Mouse (Mus musculus) thymus, adult 18-20 months (tissue): ENCODE measurements around the gene C1qtnf7.

Experiments used
- DNase-seq, 2 experiments: peaks; one replicate each; pipeline ENCODE4 v3.0.0; 2022; ENCODE audit warnings: mixed read lengths in 2 of 2

C1qtnf7 gene

GRCm38 (mm10) chr5:43541492-43541891 lies 26.2 kb downstream of the C1qtnf7 start:
- DNase-seq: no peak

GRCm38 (mm10) chr5:43542246-43542845 lies 27.0 kb downstream of the C1qtnf7 start:
- DNase-seq: no peak

- DNase-seq: no peak
Observed at GRCm38 (mm10) chr5:43549951-43550350, 34.6 kb downstream of the C1qtnf7 start.

GRCm38 (mm10) chr5:43550444-43550843 lies 35.1 kb downstream of the C1qtnf7 start:
- DNase-seq: no peak

GRCm38 (mm10) chr5:43554871-43555270 lies 39.5 kb downstream of the C1qtnf7 start:
- DNase-seq: no peak

GRCm38 (mm10) chr5:43555406-43555805 lies 40.1 kb downstream of the C1qtnf7 start:
- no peak for DNase-seq

GRCm38 (mm10) chr5:43557436-43557835 lies 42.1 kb downstream of the C1qtnf7 start:
- no peak for DNase-seq

GRCm38 (mm10) chr5:43561639-43562252 lies 46.4 kb downstream of the C1qtnf7 start:
- DNase-seq: no peak

- no peak for DNase-seq
Observed at GRCm38 (mm10) chr5:43569720-43570359, 54.5 kb downstream of the C1qtnf7 start.

- DNase-seq: no peak
Observed at GRCm38 (mm10) chr5:43582876-43583275, 67.5 kb downstream of the C1qtnf7 start.

- no peak for DNase-seq
Observed at GRCm38 (mm10) chr5:43583326-43584120, 68.2 kb downstream of the C1qtnf7 start.

- no peak for DNase-seq
Observed at GRCm38 (mm10) chr5:43584464-43584863, 69.1 kb downstream of the C1qtnf7 start.

GRCm38 (mm10) chr5:43585406-43586245 lies 70.3 kb downstream of the C1qtnf7 start:
- no peak for DNase-seq

GRCm38 (mm10) chr5:43588791-43589439 lies 73.6 kb downstream of the C1qtnf7 start:
- DNase-seq: no peak

- DNase-seq: no peak
Observed at GRCm38 (mm10) chr5:43589440-43589830, 74.1 kb downstream of the C1qtnf7 start.

- DNase-seq: no peak
Observed at GRCm38 (mm10) chr5:43590311-43590731, 75.0 kb downstream of the C1qtnf7 start.

GRCm38 (mm10) chr5:43601601-43602000 lies 86.3 kb downstream of the C1qtnf7 start:
- DNase-seq: no peak

GRCm38 (mm10) chr5:43602518-43602917 lies 87.2 kb downstream of the C1qtnf7 start:
- no peak for DNase-seq

GRCm38 (mm10) chr5:43603559-43603958 lies 88.2 kb downstream of the C1qtnf7 start:
- DNase-seq: no peak

GRCm38 (mm10) chr5:43608073-43608472 lies 92.7 kb downstream of the C1qtnf7 start:
- DNase-seq: no peak

- no peak for DNase-seq
Observed at GRCm38 (mm10) chr5:43609760-43610159, 94.4 kb downstream of the C1qtnf7 start.
